19 mouse cellular contexts compared by ENCODE assay signal in the genomic region with DNA sequence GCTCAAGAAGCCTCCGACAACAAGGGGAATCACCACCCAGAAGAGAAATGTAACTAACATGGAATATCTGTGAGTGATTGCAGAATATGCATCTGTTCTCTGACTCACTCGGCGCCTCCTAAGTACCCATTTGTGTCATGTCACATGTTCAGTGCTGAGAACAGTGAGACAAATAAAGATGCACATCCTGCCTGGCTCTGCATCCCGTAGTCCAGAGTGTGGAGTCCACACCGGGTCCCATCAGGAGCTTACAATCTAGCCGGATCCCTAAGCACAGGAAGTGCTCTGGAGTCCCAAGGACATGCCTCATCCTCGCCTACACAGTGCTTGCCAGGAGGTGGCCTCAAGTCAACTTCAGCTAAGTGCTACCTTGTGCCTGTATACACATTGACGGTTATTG. TPM values are rescaled to one million over a fixed set of nuclear protein-coding genes. Genes with fewer than 3 reads are reported as not detected.
DNase-seq lines count a peak whose midpoint lies in the region.
"Had no signal": no experiment of that assay in that cellular context is flagged by ENCODE, and none has a peak within 500 bp of the region (broad histone marks: within the 10 kb centered on the region; RNA-seq: fewer than 3 reads in every experiment).

No protein-coding gene starts in this region.

- DNase-seq in layer of hippocampus, adult 11-12 months (ENCODE audit: low spot score) = peak; percentile 45
- DNase-seq in layer of hippocampus, adult 9-10 months (ENCODE audit: low spot score) = no peak
- peak; percentile 3 for DNase-seq in NIH3T3 (ENCODE audit: low read depth)
- peak; percentile 36 to 51 for DNase-seq in layer of hippocampus, postnatal 36 days
- DNase-seq in right cerebral cortex, postnatal 36 days (ENCODE audit: low spot score in 2 of 2) = peak; percentile 43 to 70
- no peak for DNase-seq in testis, postnatal 10 days (ENCODE audit: low spot score)
- no peak for DNase-seq in retina, embryonic 14.5 days (ENCODE audit: low spot score)
- no peak for DNase-seq in lung, postnatal 10 days
- DNase-seq: adrenal gland, postnatal 10 days; cerebellum, adult 18-20 months; gastrocnemius, postnatal 10 days; heart, adult 18-20 months; heart, postnatal 4 days; kidney, adult 11 months; lung, embryonic 14.5 days had no signal

RNA-seq across cellular contexts. Expression of a gene that starts 32.1 kb away (rescaled TPM):
- 100 to 1,000 TPM; 138 to 151 TPM for total RNA-seq in layer of hippocampus, postnatal 36 days (2021)
- total RNA-seq: common myeloid progenitor, adult 5-6 weeks; megakaryocyte progenitor cell, adult 5-6 weeks; MEL; neutrophil, adult 5-6 weeks had no signal

Comparison
In these comparisons a context has a peak if more than half of its experiments do, and no peak if none do; other contexts are left out.
1. DNase-seq: peak in layer of hippocampus, adult 11-12 months (single experiment), NIH3T3 (single experiment), layer of hippocampus, postnatal 36 days (2 of 2) and right cerebral cortex, postnatal 36 days (2 of 2); none in layer of hippocampus, adult 9-10 months (single experiment), testis, postnatal 10 days (single experiment), retina, embryonic 14.5 days (single experiment) and lung, postnatal 10 days (single experiment).